Mouse (Mus musculus): ENCODE measurements around the gene Prdm1. TPM values are rescaled to one million over a fixed set of nuclear protein-coding genes. Genes with fewer than 3 reads are reported as not detected.

Gene Prdm1
- polyA plus RNA-seq, 1 experiment from 2014 or later: 0.15 TPM

DNA sequence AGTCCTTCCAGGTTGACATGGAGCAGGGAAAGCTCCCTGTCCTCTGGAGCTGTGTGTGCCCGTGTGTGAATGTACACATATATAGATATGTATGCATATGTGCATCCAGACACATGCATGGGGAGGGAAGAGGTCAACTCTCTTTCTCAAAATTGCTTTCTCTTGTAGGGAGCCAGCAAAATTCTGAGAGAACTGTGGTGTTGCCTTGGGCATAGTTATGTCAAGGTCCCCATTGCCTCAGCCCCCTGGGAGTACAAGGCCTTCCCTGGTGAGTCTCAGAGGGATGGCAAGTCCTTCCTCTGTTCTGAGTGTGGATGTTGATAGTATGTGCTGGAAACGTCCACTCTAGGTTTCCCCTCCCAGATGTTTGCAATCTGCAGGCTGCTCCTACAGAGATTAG lies 109.4 kb downstream of the Prdm1 start:
- no peak overlapping the region for H3K27ac ChIP-seq (ENCODE audit: low read depth)
- no peaks in the 10 kb centered on the region for H3K4me1 ChIP-seq (ENCODE audit: insufficient read depth)
- no peaks in the 10 kb centered on the region for H3K36me3 ChIP-seq (replicated peaks; ENCODE audit: insufficient read depth, low read length)
- DNase-seq (no peak), ATAC-seq (no peak)
- TF ChIP-seq CTCF (IDR thresholded peaks at IDR 0.05; ENCODE audit: low read depth): no peak
- TF ChIP-seq EP300 (IDR thresholded peaks at IDR 0.05; ENCODE audit: low read depth): no peak
- no peak overlapping the region for H3K9ac ChIP-seq (replicated peaks)
- H3K4me3 ChIP-seq (ENCODE audit: low read depth, low read length): no peak overlapping the region
- no peak overlapping the region for H3K4me2 ChIP-seq (ENCODE audit: low read depth, low read length)
- H3K27me3 ChIP-seq (ENCODE audit: insufficient read depth, low read length): no peaks in the 10 kb centered on the region
- no peaks in the 10 kb centered on the region for H3K9me3 ChIP-seq (ENCODE audit: low read length)
- WGBS (ENCODE audit: insufficient replicate concordance): 53% methylated on average over 2 of the region's 2 CpGs

DNA sequence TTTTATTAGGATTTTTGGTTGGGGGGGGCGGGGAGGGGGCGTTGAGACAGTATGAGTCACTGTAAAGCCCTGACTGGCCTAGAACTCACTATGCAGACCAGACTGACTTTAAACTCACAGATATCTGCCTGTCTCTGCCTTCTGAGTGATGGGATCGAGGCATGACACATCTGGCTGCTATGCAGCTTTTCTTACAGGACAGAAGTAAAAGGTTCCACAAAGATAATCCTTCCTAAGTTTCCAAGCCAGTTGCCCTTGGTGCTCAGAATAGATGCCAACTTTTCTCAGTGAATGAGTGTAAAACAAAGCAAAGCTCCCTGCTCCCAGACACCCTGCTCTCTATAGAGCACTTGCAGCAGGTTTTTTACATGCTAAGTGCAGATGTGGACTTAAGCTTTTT lies 112.7 kb downstream of the Prdm1 start:
- H3K9me3 ChIP-seq (ENCODE audit: low read length): no peaks in the 10 kb centered on the region
- H3K27me3 ChIP-seq (ENCODE audit: insufficient read depth, low read length): no peaks in the 10 kb centered on the region
- H3K9ac ChIP-seq (replicated peaks): no peak overlapping the region
- no peak overlapping the region for H3K4me2 ChIP-seq (ENCODE audit: low read depth, low read length)
- 59% methylated on average over 3 of the region's 3 CpGs for WGBS (ENCODE audit: insufficient replicate concordance)
- H3K27ac ChIP-seq (ENCODE audit: low read depth): no peak overlapping the region
- H3K4me1 ChIP-seq (ENCODE audit: insufficient read depth): no peaks in the 10 kb centered on the region
- ATAC-seq: no peak
- H3K36me3 ChIP-seq (replicated peaks; ENCODE audit: insufficient read depth, low read length): no peaks in the 10 kb centered on the region
- H3K4me3 ChIP-seq (ENCODE audit: low read depth, low read length): no peak overlapping the region
- no peak for DNase-seq
- TF ChIP-seq CTCF (IDR thresholded peaks at IDR 0.05; ENCODE audit: low read depth) (no peak), EP300 (IDR thresholded peaks at IDR 0.05; ENCODE audit: low read depth) (no peak)

DNA sequence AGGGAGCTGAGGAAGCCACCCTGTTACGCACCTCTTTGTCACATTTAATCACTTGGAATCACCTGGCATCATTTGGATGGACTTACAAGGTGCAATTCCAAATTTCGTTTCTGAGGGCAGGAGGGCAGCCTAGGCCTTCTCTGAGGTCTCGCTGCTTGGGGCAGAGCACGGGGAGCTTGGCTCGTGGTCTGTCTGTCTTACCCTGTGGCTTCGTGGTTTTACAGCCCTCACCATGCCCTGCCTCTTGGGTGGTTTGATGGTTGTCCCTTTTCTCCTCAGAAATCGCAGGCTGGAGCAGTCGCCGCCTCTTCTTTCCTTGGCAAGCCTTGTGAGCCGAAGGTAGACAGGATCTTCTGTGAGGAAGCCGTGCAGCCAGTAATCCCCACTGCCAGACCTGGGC lies 118.3 kb downstream of the Prdm1 start:
- Histone ChIP-seq H3K4me2 (ENCODE audit: low read depth, low read length) (no peak overlapping the region), H3K9me3 (ENCODE audit: low read length) (no peaks in the 10 kb centered on the region), H3K27me3 (ENCODE audit: insufficient read depth, low read length) (no peaks in the 10 kb centered on the region), H3K9ac (replicated peaks) (no peak overlapping the region), H3K4me1 (ENCODE audit: insufficient read depth) (no peaks in the 10 kb centered on the region), H3K27ac (ENCODE audit: low read depth) (no peak overlapping the region), H3K4me3 (ENCODE audit: low read depth, low read length) (no peak overlapping the region), H3K36me3 (replicated peaks; ENCODE audit: insufficient read depth, low read length) (no peaks in the 10 kb centered on the region)
- no peak for DNase-seq
- TF ChIP-seq EP300 (IDR thresholded peaks at IDR 0.05; ENCODE audit: low read depth): no peak
- no peak for TF ChIP-seq CTCF (IDR thresholded peaks at IDR 0.05; ENCODE audit: low read depth)
- no peak for ATAC-seq
- 52% methylated on average over 11 of the region's 11 CpGs for WGBS (ENCODE audit: insufficient replicate concordance)

DNA sequence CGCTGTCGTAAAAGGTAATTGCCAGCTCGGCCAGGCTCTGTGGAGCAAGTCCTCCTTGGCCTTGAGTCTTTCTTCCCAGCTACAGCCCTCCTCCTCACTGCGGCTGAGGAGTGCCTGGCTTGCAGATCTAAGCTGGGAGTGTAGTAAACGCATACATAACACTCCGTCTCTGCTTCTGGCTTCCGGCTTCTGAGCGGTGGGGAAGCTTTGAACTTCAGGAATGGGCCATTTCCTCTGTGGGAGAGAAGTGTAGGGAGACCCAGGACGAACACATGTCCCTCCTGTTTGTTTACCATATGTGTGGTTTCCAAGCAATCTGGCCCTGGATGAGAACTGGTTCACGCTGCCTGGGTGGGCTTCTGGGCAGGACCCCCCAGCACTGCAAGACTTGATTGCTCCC lies 119.2 kb downstream of the Prdm1 start:
- DNase-seq (no peak), ATAC-seq (no peak)
- H3K27ac ChIP-seq (ENCODE audit: low read depth): no peak overlapping the region
- H3K4me1 ChIP-seq (ENCODE audit: insufficient read depth): no peaks in the 10 kb centered on the region
- no peaks in the 10 kb centered on the region for H3K36me3 ChIP-seq (replicated peaks; ENCODE audit: insufficient read depth, low read length)
- WGBS (ENCODE audit: insufficient replicate concordance): 66% methylated on average over 10 of the region's 10 CpGs
- H3K4me2 ChIP-seq (ENCODE audit: low read depth, low read length): no peak overlapping the region
- TF ChIP-seq CTCF (IDR thresholded peaks at IDR 0.05; ENCODE audit: low read depth) (no peak), EP300 (IDR thresholded peaks at IDR 0.05; ENCODE audit: low read depth) (no peak)
- H3K27me3 ChIP-seq (ENCODE audit: insufficient read depth, low read length): no peaks in the 10 kb centered on the region
- no peak overlapping the region for H3K9ac ChIP-seq (replicated peaks)
- H3K4me3 ChIP-seq (ENCODE audit: low read depth, low read length): no peak overlapping the region
- no peaks in the 10 kb centered on the region for H3K9me3 ChIP-seq (ENCODE audit: low read length)

DNA sequence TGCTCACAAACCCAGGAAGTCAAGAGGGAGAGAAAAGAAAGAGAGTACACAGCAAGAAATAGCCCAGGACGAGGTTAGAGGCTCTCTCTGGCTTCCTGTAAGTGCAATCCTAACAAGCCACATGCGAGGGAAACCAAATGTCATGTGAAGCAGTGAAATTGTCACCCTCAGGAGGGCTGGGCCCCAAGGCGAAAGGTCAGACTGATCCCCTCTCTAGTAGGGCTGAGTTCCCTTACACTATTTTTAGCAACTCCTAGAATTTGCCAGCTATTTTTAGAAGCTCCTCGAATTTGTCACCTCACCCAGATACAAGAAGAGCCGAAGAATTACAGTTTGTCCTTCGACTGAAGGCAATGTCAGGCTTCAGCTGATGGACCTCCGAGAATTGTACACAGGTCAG lies 124.9 kb downstream of the Prdm1 start:
- H3K27ac ChIP-seq (ENCODE audit: low read depth): no peak overlapping the region
- ATAC-seq: no peak
- H3K4me1 ChIP-seq (ENCODE audit: insufficient read depth): no peaks in the 10 kb centered on the region
- no peak overlapping the region for H3K4me2 ChIP-seq (ENCODE audit: low read depth, low read length)
- WGBS (ENCODE audit: insufficient replicate concordance): 53% methylated on average over 7 of the region's 7 CpGs
- H3K27me3 ChIP-seq (ENCODE audit: insufficient read depth, low read length): no peaks in the 10 kb centered on the region
- TF ChIP-seq EP300 (IDR thresholded peaks at IDR 0.05; ENCODE audit: low read depth) (no peak), CTCF (IDR thresholded peaks at IDR 0.05; ENCODE audit: low read depth) (no peak)
- H3K36me3 ChIP-seq (replicated peaks; ENCODE audit: insufficient read depth, low read length): no peaks in the 10 kb centered on the region
- no peaks in the 10 kb centered on the region for H3K9me3 ChIP-seq (ENCODE audit: low read length)
- DNase-seq: no peak
- no peak overlapping the region for H3K4me3 ChIP-seq (ENCODE audit: low read depth, low read length)
- no peak overlapping the region for H3K9ac ChIP-seq (replicated peaks)

DNA sequence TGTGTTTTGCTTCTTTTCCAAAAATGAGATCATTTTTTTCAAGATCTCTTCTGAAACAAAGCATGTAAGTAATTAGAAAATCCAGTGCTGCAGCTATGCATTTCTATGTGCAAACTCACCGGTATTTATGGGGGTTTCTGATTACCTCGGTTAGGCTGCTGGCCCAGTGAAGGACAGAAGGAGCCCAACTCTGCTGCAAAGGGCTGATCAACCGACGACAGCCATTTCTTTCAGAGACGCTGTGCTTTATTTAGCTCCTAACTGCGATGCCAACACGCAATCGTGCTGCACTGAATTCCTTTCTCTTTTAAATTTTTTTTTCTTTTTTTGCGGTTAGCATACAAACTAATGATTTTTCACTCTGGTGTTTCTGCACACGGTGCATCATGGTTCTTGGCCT lies 126.7 kb downstream of the Prdm1 start:
- TF ChIP-seq EP300 (IDR thresholded peaks at IDR 0.05; ENCODE audit: low read depth): no peak
- TF ChIP-seq CTCF (IDR thresholded peaks at IDR 0.05; ENCODE audit: low read depth): no peak
- DNase-seq (no peak), ATAC-seq (no peak)
- no peaks in the 10 kb centered on the region for H3K9me3 ChIP-seq (ENCODE audit: low read length)
- H3K4me3 ChIP-seq (ENCODE audit: low read depth, low read length): no peak overlapping the region
- no peak overlapping the region for H3K27ac ChIP-seq (ENCODE audit: low read depth)
- 82% methylated on average over 10 of the region's 10 CpGs for WGBS (ENCODE audit: insufficient replicate concordance)
- H3K4me2 ChIP-seq (ENCODE audit: low read depth, low read length): no peak overlapping the region
- no peak overlapping the region for H3K9ac ChIP-seq (replicated peaks)
- H3K4me1 ChIP-seq (ENCODE audit: insufficient read depth): no peaks in the 10 kb centered on the region
- H3K27me3 ChIP-seq (ENCODE audit: insufficient read depth, low read length): no peaks in the 10 kb centered on the region
- H3K36me3 ChIP-seq (replicated peaks; ENCODE audit: insufficient read depth, low read length): no peaks in the 10 kb centered on the region

DNA sequence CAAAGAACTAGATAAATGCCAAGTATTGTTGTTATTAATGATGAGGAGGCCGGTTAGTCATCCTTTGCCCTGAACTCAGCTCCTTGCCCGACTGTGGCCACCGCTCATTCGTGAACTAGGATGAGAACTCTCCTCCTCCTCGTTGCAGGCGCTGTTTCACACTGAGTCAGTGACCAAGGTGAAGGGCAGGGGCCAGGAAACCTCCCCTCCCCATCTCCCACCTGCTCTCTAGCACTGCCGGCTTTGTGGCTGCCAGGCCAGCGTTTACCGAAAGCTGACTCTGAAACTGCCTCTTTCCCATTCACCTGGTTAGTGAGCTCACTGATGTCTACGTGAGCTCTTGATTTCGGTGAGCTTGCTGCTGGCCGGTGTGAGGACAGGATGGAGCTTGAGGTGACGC lies 127.7 kb downstream of the Prdm1 start:
- no peak overlapping the region for H3K27ac ChIP-seq (ENCODE audit: low read depth)
- no peaks in the 10 kb centered on the region for H3K36me3 ChIP-seq (replicated peaks; ENCODE audit: insufficient read depth, low read length)
- no peak for DNase-seq
- 73% methylated on average over 13 of the region's 13 CpGs for WGBS (ENCODE audit: insufficient replicate concordance)
- H3K9ac ChIP-seq (replicated peaks): no peak overlapping the region
- ATAC-seq: no peak
- H3K9me3 ChIP-seq (ENCODE audit: low read length): no peaks in the 10 kb centered on the region
- no peaks in the 10 kb centered on the region for H3K4me1 ChIP-seq (ENCODE audit: insufficient read depth)
- no peak overlapping the region for H3K4me3 ChIP-seq (ENCODE audit: low read depth, low read length)
- TF ChIP-seq CTCF (IDR thresholded peaks at IDR 0.05; ENCODE audit: low read depth) (no peak), EP300 (IDR thresholded peaks at IDR 0.05; ENCODE audit: low read depth) (no peak)
- H3K27me3 ChIP-seq (ENCODE audit: insufficient read depth, low read length): no peaks in the 10 kb centered on the region
- H3K4me2 ChIP-seq (ENCODE audit: low read depth, low read length): no peak overlapping the region

Measured in liver, postnatal 0 days (tissue).